Mouse (Mus musculus): ENCODE results near the gene Rasd2. TPM values are rescaled to one million over a fixed set of nuclear protein-coding genes. Genes with fewer than 3 reads are reported as not detected.
A peak's percentile ranks its signal among the peaks of the same experiment; 100 is the strongest.

The Rasd2 gene
- total and polyA plus RNA-seq, 3 experiments, result 2.9 to 5.6 (median 3.7) TPM

GRCm38 (mm10) chr8:75215931-75216330 lies 2.2 kb downstream of the Rasd2 start:
- peak in 1 of 2 experiments; percentile 0 for DNase-seq
- no peaks in the 10 kb centered on the region for H3K36me3 ChIP-seq (ENCODE audit: control insufficient read depth, insufficient read depth, low read length)
- no peak overlapping the region for H3K27ac ChIP-seq
- intact Hi-C loops (cut with DNase I), result loop anchor here (2.0 kb wide), 1 partner anchor 139 kb away; no protein-coding TSS in a partner anchor
- WGBS, result 47% methylated on average over 5 of the region's 5 CpGs
- H3K79me2 ChIP-seq (replicated peaks; ENCODE audit: control insufficient read depth, insufficient read depth, low read length), result no peaks in the 10 kb centered on the region
- no peak overlapping the region for H3K9ac ChIP-seq (ENCODE audit: low read depth, low read length)
- H3K4me1 ChIP-seq (ENCODE audit: control insufficient read depth, insufficient read depth, low read length), result no peaks in the 10 kb centered on the region
- peaks cover 4% of the 10 kb centered on the region for H3K27me3 ChIP-seq (ENCODE audit: control insufficient read depth, insufficient read depth, low read length)
- no peak overlapping the region for H3K4me3 ChIP-seq
- TF ChIP-seq CTCF (IDR thresholded peaks at IDR 0.05), result no peak
- no peak for TF ChIP-seq EP300 (IDR thresholded peaks at IDR 0.05; ENCODE audit: insufficient read depth, low read depth, low read length)
- TF ChIP-seq POLR2A (IDR thresholded peaks at IDR 0.05; ENCODE audit: insufficient read depth, low read depth, low read length), result no peak

GRCm38 (mm10) chr8:75216886-75217285 lies 3.1 kb downstream of the Rasd2 start:
- 71% methylated on average over 8 of the region's 8 CpGs for WGBS
- Histone ChIP-seq H3K27ac (no peak overlapping the region), H3K27me3 (ENCODE audit: control insufficient read depth, insufficient read depth, low read length) (peaks cover 4% of the 10 kb centered on the region), H3K36me3 (ENCODE audit: control insufficient read depth, insufficient read depth, low read length) (no peaks in the 10 kb centered on the region), H3K4me3 (no peak overlapping the region), H3K9ac (ENCODE audit: low read depth, low read length) (no peak overlapping the region), H3K79me2 (replicated peaks; ENCODE audit: control insufficient read depth, insufficient read depth, low read length) (no peaks in the 10 kb centered on the region), H3K4me1 (ENCODE audit: control insufficient read depth, insufficient read depth, low read length) (no peaks in the 10 kb centered on the region)
- DNase-seq, result peak in 1 of 2 experiments; percentile 8
- TF ChIP-seq CTCF (IDR thresholded peaks at IDR 0.05), result no peak
- TF ChIP-seq POLR2A (IDR thresholded peaks at IDR 0.05; ENCODE audit: insufficient read depth, low read depth, low read length), result no peak
- TF ChIP-seq EP300 (IDR thresholded peaks at IDR 0.05; ENCODE audit: insufficient read depth, low read depth, low read length), result no peak
- intact Hi-C loops (cut with DNase I), result no loop called here

GRCm38 (mm10) chr8:75217969-75218368 lies 4.2 kb downstream of the Rasd2 start:
- 13% methylated on average over 4 of the region's 4 CpGs for WGBS
- TF ChIP-seq EP300 (IDR thresholded peaks at IDR 0.05; ENCODE audit: insufficient read depth, low read depth, low read length), result 0 out of 2 replicates have a peak, but pooled peaks have one; percentile 44
- TF ChIP-seq POLR2A (IDR thresholded peaks at IDR 0.05; ENCODE audit: insufficient read depth, low read depth, low read length), result no peak
- TF ChIP-seq CTCF (IDR thresholded peaks at IDR 0.05), result peak; percentile 95
- Histone ChIP-seq H3K36me3 (ENCODE audit: control insufficient read depth, insufficient read depth, low read length) (no peaks in the 10 kb centered on the region), H3K27ac (no peak overlapping the region), H3K4me3 (no peak overlapping the region), H3K4me1 (ENCODE audit: control insufficient read depth, insufficient read depth, low read length) (no peaks in the 10 kb centered on the region), H3K79me2 (replicated peaks; ENCODE audit: control insufficient read depth, insufficient read depth, low read length) (no peaks in the 10 kb centered on the region), H3K9ac (ENCODE audit: low read depth, low read length) (no peak overlapping the region), H3K27me3 (ENCODE audit: control insufficient read depth, insufficient read depth, low read length) (peaks cover 4% of the 10 kb centered on the region)
- intact Hi-C loops (cut with DNase I), result loop anchor here (1.0 to 2.0 kb wide), 2 partner anchors 55 to 86 kb away; no protein-coding TSS in a partner anchor
- DNase-seq, result peak; percentile 51 to 61

- H3K27me3 ChIP-seq (ENCODE audit: control insufficient read depth, insufficient read depth, low read length), result no peaks in the 10 kb centered on the region
- no peak overlapping the region for H3K27ac ChIP-seq
- 44% methylated on average over 5 of the region's 5 CpGs for WGBS
- intact Hi-C loops (cut with DNase I), result loop anchor here (2.0 kb wide), 1 partner anchor 53 kb away; no protein-coding TSS in a partner anchor
- no peaks in the 10 kb centered on the region; the same call in 1 of the 2 replicates for H3K4me1 ChIP-seq (ENCODE audit: control insufficient read depth, insufficient read depth, low read length)
- H3K4me3 ChIP-seq, result no peak overlapping the region
- H3K36me3 ChIP-seq (ENCODE audit: control insufficient read depth, insufficient read depth, low read length), result no peaks in the 10 kb centered on the region
- no peak for DNase-seq
- no peaks in the 10 kb centered on the region for H3K79me2 ChIP-seq (replicated peaks; ENCODE audit: control insufficient read depth, insufficient read depth, low read length)
- TF ChIP-seq EP300 (IDR thresholded peaks at IDR 0.05; ENCODE audit: insufficient read depth, low read depth, low read length), result no peak
- TF ChIP-seq POLR2A (IDR thresholded peaks at IDR 0.05; ENCODE audit: insufficient read depth, low read depth, low read length), result no peak
- peak; percentile 65 for TF ChIP-seq CTCF (IDR thresholded peaks at IDR 0.05)
- no peak overlapping the region for H3K9ac ChIP-seq (ENCODE audit: low read depth, low read length)
Measured at GRCm38 (mm10) chr8:75219877-75220738, 6.4 kb downstream of the Rasd2 start.

GRCm38 (mm10) chr8:75222665-75223064 lies 8.9 kb downstream of the Rasd2 start:
- Histone ChIP-seq H3K27ac (no peak overlapping the region), H3K27me3 (ENCODE audit: control insufficient read depth, insufficient read depth, low read length) (no peaks in the 10 kb centered on the region), H3K79me2 (replicated peaks; ENCODE audit: control insufficient read depth, insufficient read depth, low read length) (no peaks in the 10 kb centered on the region), H3K4me1 (ENCODE audit: control insufficient read depth, insufficient read depth, low read length) (no peaks in the 10 kb centered on the region; the same call in 1 of the 2 replicates), H3K9ac (ENCODE audit: low read depth, low read length) (no peak overlapping the region), H3K36me3 (ENCODE audit: control insufficient read depth, insufficient read depth, low read length) (no peaks in the 10 kb centered on the region), H3K4me3 (no peak overlapping the region)
- no peak for TF ChIP-seq CTCF (IDR thresholded peaks at IDR 0.05)
- TF ChIP-seq POLR2A (IDR thresholded peaks at IDR 0.05; ENCODE audit: insufficient read depth, low read depth, low read length), result no peak
- no peak for TF ChIP-seq EP300 (IDR thresholded peaks at IDR 0.05; ENCODE audit: insufficient read depth, low read depth, low read length)
- DNase-seq, result no peak
- intact Hi-C loops (cut with DNase I), result no loop called here
- 56% methylated on average over 5 of the region's 5 CpGs for WGBS

- 77% methylated on average over 2 of the region's 2 CpGs for WGBS
- Histone ChIP-seq H3K4me3 (no peak overlapping the region), H3K9ac (ENCODE audit: low read depth, low read length) (no peak overlapping the region), H3K27ac (no peak overlapping the region), H3K36me3 (ENCODE audit: control insufficient read depth, insufficient read depth, low read length) (no peaks in the 10 kb centered on the region), H3K79me2 (replicated peaks; ENCODE audit: control insufficient read depth, insufficient read depth, low read length) (no peaks in the 10 kb centered on the region), H3K4me1 (ENCODE audit: control insufficient read depth, insufficient read depth, low read length) (no peaks in the 10 kb centered on the region; the same call in 1 of the 2 replicates), H3K27me3 (ENCODE audit: control insufficient read depth, insufficient read depth, low read length) (no peaks in the 10 kb centered on the region)
- TF ChIP-seq CTCF (IDR thresholded peaks at IDR 0.05) (no peak), EP300 (IDR thresholded peaks at IDR 0.05; ENCODE audit: insufficient read depth, low read depth, low read length) (no peak), POLR2A (IDR thresholded peaks at IDR 0.05; ENCODE audit: insufficient read depth, low read depth, low read length) (no peak)
- intact Hi-C loops (cut with DNase I), result no loop called here
- no peak for DNase-seq
Measured at GRCm38 (mm10) chr8:75226773-75227172, 13.0 kb downstream of the Rasd2 start.
